Mouse (Mus musculus): Measurements from ENCODE around the gene Creld1.

DNA sequence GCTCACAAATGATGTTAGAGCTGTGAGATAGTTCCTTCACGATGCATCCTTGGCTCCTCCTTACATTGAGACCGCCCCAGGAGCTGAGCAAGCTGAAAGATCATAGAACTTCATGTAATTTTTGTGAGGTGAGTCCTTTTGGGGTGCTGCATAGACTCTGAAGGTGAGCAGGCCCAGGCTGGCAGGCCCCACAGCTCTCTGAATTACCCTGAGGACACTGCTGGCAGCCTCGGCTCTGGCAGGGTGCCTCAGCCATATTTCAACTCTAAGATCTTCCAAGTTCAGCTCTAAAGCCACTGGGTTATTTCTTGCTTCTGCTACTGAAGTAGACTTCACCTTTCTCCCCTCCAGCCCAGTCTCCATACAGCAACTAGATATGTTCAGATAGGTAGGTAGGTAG is 42.4 kb upstream of the Creld1 start:
- TF ChIP-seq CTCF (IDR thresholded peaks at IDR 0.05 in 2 of 3, conservative IDR thresholded peaks at IDR 0.05 in 1 of 3; ENCODE audit: control insufficient read depth in 1 of 3, insufficient read depth in 1 of 3, low read depth in 2 of 3, low read length in 3 of 3, poor library complexity in 1 of 3, severe bottlenecking in 1 of 3) (no peak), TAL1 (IDR thresholded peaks at IDR 0.05; ENCODE audit: low read length) (no peak), POLR2AphosphoS5 (IDR thresholded peaks at IDR 0.05; ENCODE audit: borderline replicate concordance, low read depth, low read length) (no peak)
